Mouse (Mus musculus) MEL (cell line): ENCODE results near the gene Sox10. TPM values are rescaled to one million over a fixed set of nuclear protein-coding genes. Genes with fewer than 3 reads are reported as not detected.

Experiments used
- DNase-seq: peaks from one replicate; pipeline ENCODE4 v3.0.0; 2011; ENCODE audit warnings: low read depth, low spot score
- H3K27ac ChIP-seq: 2 replicates; pipeline ENCODE4 v1.5.1; 2012; ENCODE audit warnings: low read depth, mild to moderate bottlenecking, control low read depth, low read length, moderate library complexity; ENCODE audit not compliant: control insufficient read depth
- H3K27me3 ChIP-seq, 2 experiments: fragments of 150-350 bp in 1 of 2; sonication (generic) in 1 of 2; 2 replicates each; pipeline ENCODE4 v1.6.1; 2012; ENCODE audit warnings: low read length in 2 of 2, mild to moderate bottlenecking in 2 of 2, improper control_type of control experiment in 1 of 2, moderate library complexity in 1 of 2; ENCODE audit not compliant: insufficient read depth in 2 of 2, control insufficient read depth in 1 of 2
- H3K36me3 ChIP-seq, 2 experiments: 2 replicates each; pipeline ENCODE4 v1.6.1; 2012 to 2014; ENCODE audit warnings: low read length in 2 of 2, improper control_type of control experiment in 1 of 2, inconsistent platforms in 1 of 2, mild to moderate bottlenecking in 1 of 2; ENCODE audit not compliant: insufficient read depth in 2 of 2, control insufficient read depth in 1 of 2
- H3K4me1 ChIP-seq, 2 experiments: fragments of 150-350 bp in 1 of 2; sonication (generic) in 1 of 2; 2 replicates each; pipeline ENCODE4 v1.6.1; 2012; ENCODE audit warnings: low read length in 2 of 2, improper control_type of control experiment in 1 of 2, mild to moderate bottlenecking in 1 of 2; ENCODE audit not compliant: insufficient read depth in 2 of 2, control insufficient read depth in 1 of 2
- H3K4me3 ChIP-seq, 2 experiments: fragments of 150-350 bp in 1 of 2; sonication (generic) in 1 of 2; 2 replicates each; pipeline ENCODE4 v1.5.1; 2012; ENCODE audit warnings: low read depth in 2 of 2, low read length in 2 of 2, mild to moderate bottlenecking in 2 of 2, moderate library complexity in 2 of 2, control low read depth in 1 of 2, improper control_type of control experiment in 1 of 2; ENCODE audit not compliant: control insufficient read depth in 1 of 2, insufficient read depth in 1 of 2
- H3K79me2 ChIP-seq: 2 replicates; pipeline ENCODE4 v1.6.1; 2012; ENCODE audit warnings: mild to moderate bottlenecking, low read length, moderate library complexity; ENCODE audit not compliant: control insufficient read depth, poor library complexity, insufficient read depth
- H3K9ac ChIP-seq: 2 replicates; pipeline ENCODE4 v1.6.1; 2012; ENCODE audit warnings: low read depth, mild to moderate bottlenecking, control low read depth, low read length, moderate library complexity; ENCODE audit not compliant: control insufficient read depth, poor library complexity, severe bottlenecking
- H3K9me3 ChIP-seq: fragments of 150-350 bp; sonication (generic); replicated peaks from 2 replicates; pipeline ENCODE4 v1.6.1; 2012; ENCODE audit warnings: mild to moderate bottlenecking, low read length, improper control_type of control experiment, moderate library complexity; ENCODE audit not compliant: insufficient read depth
- BHLHE40 ChIP-seq: IDR thresholded peaks from 2 replicates; pipeline ENCODE4 v1.6.1; 2012; ENCODE audit warnings: low read depth, mild to moderate bottlenecking, inconsistent platforms, low read length, improper control_type of control experiment, borderline replicate concordance
- CHD1 ChIP-seq: IDR thresholded peaks from 2 replicates; pipeline ENCODE4 v1.6.1; 2012; ENCODE audit warnings: low read depth, mild to moderate bottlenecking, inconsistent platforms, low read length, improper control_type of control experiment
- CTCF ChIP-seq, 3 experiments: IDR thresholded peaks in 2 of 3; conservative IDR thresholded peaks in 1 of 3; 2 replicates each; pipeline ENCODE4 v1.5.1; 2011 to 2012; ENCODE audit warnings: low read length in 3 of 3, low read depth in 2 of 3, mild to moderate bottlenecking in 2 of 3, improper control_type of control experiment in 1 of 3, inconsistent platforms in 1 of 3, mixed read lengths in 1 of 3, moderate library complexity in 1 of 3; ENCODE audit not compliant: control insufficient read depth in 1 of 3, insufficient read depth in 1 of 3, poor library complexity in 1 of 3, severe bottlenecking in 1 of 3
- ELF1 ChIP-seq: IDR thresholded peaks from 2 replicates; pipeline ENCODE4 v1.6.1; 2014; ENCODE audit warnings: low read depth, mild to moderate bottlenecking, inconsistent platforms, low read length, improper control_type of control experiment, moderate library complexity
- EP300 ChIP-seq, 2 experiments: IDR thresholded peaks; 2 replicates each; pipeline ENCODE4 v1.6.1; 2011; ENCODE audit warnings: improper control_type of control experiment in 2 of 2, low read length in 2 of 2, low read depth in 1 of 2, mild to moderate bottlenecking in 1 of 2
- GABPA ChIP-seq: IDR thresholded peaks from 2 replicates; pipeline ENCODE4 v1.6.1; 2012; ENCODE audit warnings: low read depth, mild to moderate bottlenecking, inconsistent platforms, low read length, improper control_type of control experiment, moderate library complexity
- GATA1 ChIP-seq: IDR thresholded peaks from 2 replicates; pipeline ENCODE4 v1.6.1; 2011; ENCODE audit warnings: low read depth, low read length, improper control_type of control experiment
- HCFC1 ChIP-seq: IDR thresholded peaks from 2 replicates; pipeline ENCODE4 v1.6.1; 2012; ENCODE audit warnings: low read depth, mild to moderate bottlenecking, inconsistent platforms, low read length, improper control_type of control experiment, moderate library complexity
- JUND ChIP-seq: IDR thresholded peaks from 2 replicates; pipeline ENCODE4 v1.6.1; 2011; ENCODE audit warnings: low read depth, mild to moderate bottlenecking, improper control_type of control experiment, low read length
- MAX ChIP-seq: IDR thresholded peaks from 2 replicates; pipeline ENCODE4 v1.6.1; 2011; ENCODE audit warnings: low read length, improper control_type of control experiment
- MAZ ChIP-seq: IDR thresholded peaks from 2 replicates; pipeline ENCODE4 v1.6.1; 2012; ENCODE audit warnings: low read depth, mild to moderate bottlenecking, inconsistent platforms, low read length, improper control_type of control experiment
- MXI1 ChIP-seq: IDR thresholded peaks from 2 replicates; pipeline ENCODE4 v1.6.1; 2011; ENCODE audit warnings: mild to moderate bottlenecking, low read depth, low read length, improper control_type of control experiment
- MYB ChIP-seq: IDR thresholded peaks from 2 replicates; pipeline ENCODE4 v1.6.1; 2011; ENCODE audit warnings: mild to moderate bottlenecking, low read depth, low read length, improper control_type of control experiment
- MYC ChIP-seq: IDR thresholded peaks from 2 replicates; pipeline ENCODE4 v1.6.1; 2011; ENCODE audit warnings: low read depth, mild to moderate bottlenecking, low read length, improper control_type of control experiment, moderate library complexity
- NELFE ChIP-seq: IDR thresholded peaks from 2 replicates; pipeline ENCODE4 v1.6.1; 2011; ENCODE audit warnings: low read depth, low read length, improper control_type of control experiment
- NRF1 ChIP-seq: IDR thresholded peaks from 2 replicates; pipeline ENCODE4 v1.6.1; 2014; ENCODE audit warnings: low read depth, mild to moderate bottlenecking, inconsistent platforms, low read length, improper control_type of control experiment, moderate library complexity; ENCODE audit not compliant: poor library complexity, insufficient read depth, severe bottlenecking
- POLR2A ChIP-seq, 2 experiments: IDR thresholded peaks; 2 replicates each; pipeline ENCODE4 v1.6.1; 2011 to 2012; ENCODE audit warnings: low read length in 2 of 2, mild to moderate bottlenecking in 2 of 2, control low read depth in 1 of 2, improper control_type of control experiment in 1 of 2, low read depth in 1 of 2, moderate library complexity in 1 of 2; ENCODE audit not compliant: control insufficient read depth in 1 of 2, insufficient read depth in 1 of 2, poor library complexity in 1 of 2
- POLR2AphosphoS2 ChIP-seq: IDR thresholded peaks from 2 replicates; pipeline ENCODE4 v1.6.1; 2011; ENCODE audit warnings: low read length, improper control_type of control experiment
- POLR2AphosphoS5 ChIP-seq: IDR thresholded peaks from 2 replicates; pipeline ENCODE4 v1.6.1; 2012; ENCODE audit warnings: low read depth, borderline replicate concordance, mild to moderate bottlenecking, inconsistent platforms, low read length, moderate library complexity, mixed read lengths
- RAD21 ChIP-seq: IDR thresholded peaks from 2 replicates; pipeline ENCODE4 v1.6.1; 2011; ENCODE audit warnings: mild to moderate bottlenecking, low read depth, low read length, improper control_type of control experiment
- SMC3 ChIP-seq: IDR thresholded peaks from 2 replicates; pipeline ENCODE4 v1.6.1; 2011; ENCODE audit warnings: low read depth, low read length, improper control_type of control experiment
- TAL1 ChIP-seq: IDR thresholded peaks from 2 replicates; pipeline ENCODE4 v1.6.1; 2012; ENCODE audit warnings: mild to moderate bottlenecking, inconsistent platforms, low read length, moderate library complexity, mixed read lengths
- TBP ChIP-seq: IDR thresholded peaks from 2 replicates; pipeline ENCODE4 v1.8.0; 2011; ENCODE audit warnings: low read depth, low read length, improper control_type of control experiment
- TCF12 ChIP-seq: IDR thresholded peaks from 2 replicates; pipeline ENCODE4 v1.6.1; 2014; ENCODE audit warnings: low read depth, mild to moderate bottlenecking, inconsistent platforms, low read length, improper control_type of control experiment, moderate library complexity
- UBTF ChIP-seq: IDR thresholded peaks from 2 replicates; pipeline ENCODE4 v1.6.1; 2012; ENCODE audit warnings: low read depth, mild to moderate bottlenecking, inconsistent platforms, low read length, improper control_type of control experiment, moderate library complexity, borderline replicate concordance; ENCODE audit not compliant: insufficient read depth
- USF1 ChIP-seq: IDR thresholded peaks from 2 replicates; pipeline ENCODE4 v1.6.1; 2014; ENCODE audit warnings: low read depth, mild to moderate bottlenecking, inconsistent platforms, low read length, improper control_type of control experiment, moderate library complexity
- ZC3H11A ChIP-seq: IDR thresholded peaks from 2 replicates; pipeline ENCODE4 v1.6.1; 2012; ENCODE audit warnings: low read depth, mild to moderate bottlenecking, inconsistent platforms, low read length, improper control_type of control experiment
- ZKSCAN1 ChIP-seq: IDR thresholded peaks from 2 replicates; pipeline ENCODE4 v1.6.1; 2012; ENCODE audit warnings: low read depth, mild to moderate bottlenecking, inconsistent platforms, low read length, improper control_type of control experiment, moderate library complexity
- ZMIZ1 ChIP-seq: IDR thresholded peaks from 2 replicates; pipeline ENCODE4 v1.6.1; 2012; ENCODE audit warnings: low read depth, mild to moderate bottlenecking, inconsistent platforms, low read length, improper control_type of control experiment, moderate library complexity
- ZNF384 ChIP-seq: IDR thresholded peaks from 2 replicates; pipeline ENCODE4 v1.6.1; 2012; ENCODE audit warnings: low read depth, mild to moderate bottlenecking, inconsistent platforms, low read length, improper control_type of control experiment
- polyA plus RNA-seq, 2 experiments: library from polyadenylated mRNA; stranded (reverse) in 1 of 2; unstranded in 1 of 2; fragments of >175 nt in 1 of 2; fragments of >200 nt in 1 of 2; gene quantifications; 2 replicates each; pipeline versions ENCODE4 v1.2.1 to v1.2.4; 2012; ENCODE audit warnings: low replicate concordance in 2 of 2, low read depth in 1 of 2; ENCODE audit not compliant: insufficient read length in 2 of 2, insufficient read depth in 1 of 2, missing spikeins in 1 of 2
- total RNA-seq: library from RNA; depleted of rRNA; stranded (reverse); fragments of 300-350 nt; gene quantifications from 2 replicates; pipeline ENCODE4 v1.2.3, GENCODE M21; 2012

Gene Sox10
- total and polyA plus RNA-seq, 3 experiments: not detected

DNA sequence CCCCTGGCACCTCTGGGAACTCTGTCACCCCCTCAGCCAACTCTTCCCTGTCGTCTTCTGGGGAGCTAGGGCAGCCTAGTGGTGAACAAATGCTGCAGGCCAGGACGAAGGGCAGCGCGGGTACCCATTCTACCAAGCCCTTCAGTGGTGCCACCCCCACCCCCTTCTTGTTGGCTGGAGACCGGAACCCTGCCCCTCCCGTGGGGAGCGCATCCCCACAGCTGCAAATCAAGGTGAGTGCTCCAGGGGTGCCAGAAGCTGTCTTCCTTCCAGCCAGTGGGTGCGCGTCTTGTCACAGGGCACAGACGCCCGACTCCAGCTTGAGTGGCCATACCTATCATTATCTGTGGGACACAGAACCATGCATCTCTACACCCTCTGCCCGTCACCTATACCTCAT, 37.9 kb downstream of the Sox10 start:
- no peak for DNase-seq
- Histone ChIP-seq H3K9me3 (no peaks in the 10 kb centered on the region), H3K4me3 (no peak overlapping the region), H3K9ac (no peak overlapping the region), H3K79me2 (no peaks in the 10 kb centered on the region), H3K36me3 (peaks cover 0 to 3% of the 10 kb centered on the region in 2 experiments; a peak in 1 of 4 replicates), H3K27me3 (no peaks in the 10 kb centered on the region), H3K4me1 (no peaks in the 10 kb centered on the region), H3K27ac (no peak overlapping the region)
- TF ChIP-seq HCFC1 (no peak), SMC3 (no peak), EP300 (IDR thresholded peaks at IDR 0.05; ENCODE audit: low read depth in 1 of 2, low read length in 2 of 2) (no peak), JUND (no peak), ZC3H11A (no peak), MYB (no peak)

DNA sequence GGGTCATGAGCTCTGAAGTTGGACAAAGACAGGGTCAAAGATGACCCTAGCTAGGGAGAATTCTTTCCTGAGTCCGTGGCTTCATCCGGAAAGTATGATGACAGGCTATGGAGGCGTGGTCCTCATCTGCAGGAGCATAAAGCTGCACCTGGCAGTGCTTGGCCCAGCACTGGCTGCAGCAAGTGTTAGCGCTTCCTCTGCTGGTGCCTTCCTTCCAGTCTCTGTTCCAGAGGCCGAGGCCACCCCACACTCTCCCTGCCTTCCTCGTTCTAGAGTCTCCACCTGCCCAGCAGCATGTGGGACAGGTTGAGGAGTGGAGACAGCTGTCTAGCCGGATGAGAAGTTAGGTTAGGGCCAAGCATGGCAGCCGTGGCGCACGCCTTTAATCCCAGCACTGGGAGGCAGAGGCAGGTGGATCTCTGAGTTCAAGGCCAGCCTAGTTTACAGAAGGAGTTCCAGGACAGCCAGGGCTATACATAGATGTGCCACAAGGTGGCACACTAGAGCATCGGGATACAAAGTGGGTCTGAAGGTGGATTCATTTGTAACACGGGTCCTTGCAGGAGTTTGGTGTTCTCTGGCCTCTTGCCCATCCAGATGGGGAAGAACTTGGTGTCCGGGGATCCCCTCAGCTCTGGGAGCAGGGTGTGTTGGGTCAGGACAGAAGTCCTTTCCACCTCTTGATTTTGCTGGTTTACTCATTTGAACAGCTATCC, 38.7 kb downstream of the Sox10 start:
- H3K27ac ChIP-seq: no peak overlapping the region
- no peak overlapping the region for H3K4me3 ChIP-seq
- H3K36me3 ChIP-seq: peaks cover 0 to 3% of the 10 kb centered on the region in 2 experiments; a peak in 1 of 4 replicates
- DNase-seq: peak; percentile 72
- H3K9me3 ChIP-seq: no peaks in the 10 kb centered on the region
- no peak overlapping the region for H3K9ac ChIP-seq
- H3K4me1 ChIP-seq: no peaks in the 10 kb centered on the region
- H3K27me3 ChIP-seq: no peaks in the 10 kb centered on the region
- 0 out of 2 replicates have a peak, but pooled peaks have one; percentile 15 for TF ChIP-seq ZC3H11A
- TF ChIP-seq ZNF384: no peak
- no peak for TF ChIP-seq ELF1
- no peak for TF ChIP-seq ZMIZ1
- no peak for TF ChIP-seq MAZ
- TF ChIP-seq POLR2A (IDR thresholded peaks at IDR 0.05; ENCODE audit: control insufficient read depth in 1 of 2, insufficient read depth in 1 of 2, low read depth in 1 of 2, low read length in 2 of 2, poor library complexity in 1 of 2): no peak
- TF ChIP-seq BHLHE40: 0 out of 2 replicates have a peak, but pooled peaks have one; percentile 7
- TF ChIP-seq GATA1: no peak
- no peak for TF ChIP-seq UBTF
- no peak for TF ChIP-seq POLR2AphosphoS5
- no peak for TF ChIP-seq CHD1
- TF ChIP-seq GABPA: no peak
- TF ChIP-seq NELFE: no peak
- TF ChIP-seq RAD21: peak; percentile 17
- no peak for TF ChIP-seq MYC
- TF ChIP-seq EP300 (IDR thresholded peaks at IDR 0.05; ENCODE audit: low read depth in 1 of 2, low read length in 2 of 2): no peak
- TF ChIP-seq HCFC1: no peak
- TF ChIP-seq CTCF (IDR thresholded peaks at IDR 0.05 in 2 of 3, conservative IDR thresholded peaks at IDR 0.05 in 1 of 3; ENCODE audit: control insufficient read depth in 1 of 3, insufficient read depth in 1 of 3, low read depth in 2 of 3, low read length in 3 of 3, poor library complexity in 1 of 3, severe bottlenecking in 1 of 3): peak; percentile 60 to 81 (median 64)
- no peak for TF ChIP-seq MXI1
- peak; percentile 55 for TF ChIP-seq SMC3
- no peak for TF ChIP-seq USF1
- TF ChIP-seq JUND: no peak
- no peak for TF ChIP-seq TAL1
- no peak for TF ChIP-seq ZKSCAN1
- TF ChIP-seq MAX: no peak
- no peak for TF ChIP-seq POLR2AphosphoS2
- TF ChIP-seq TCF12: no peak
- TF ChIP-seq NRF1: no peak
- TF ChIP-seq TBP: no peak
- no peaks in the 10 kb centered on the region for H3K79me2 ChIP-seq
